Mouse (Mus musculus) lung, embryonic 15.5 days (tissue): ENCODE measurements around the gene Gm15517. TPM values are rescaled to one million over a fixed set of nuclear protein-coding genes. Genes with fewer than 3 reads are reported as not detected.
A peak's percentile ranks its signal among the peaks of the same experiment; 100 is the strongest.
"Not testable (repeated sequence)": the region's sequence is repeated elsewhere in the genome, so short reads cannot be mapped to it uniquely, and the experiment has no call there.

Experiments
- ATAC-seq: fragments of 200-750 bp; cut with Nextera tagmentation; 2 replicates; pipeline ENCODE4 v1.8.0; 2017; ENCODE audit warnings: moderate number of reproducible peaks, borderline replicate concordance; ENCODE audit not compliant: low FRiP score, low TSS enrichment; ENCODE audit errors: extremely low read depth
- H3K27ac ChIP-seq: fragments of 300-500 bp; sonication (generic); 2 replicates; pipeline ENCODE4 v1.5.1; 2015; ENCODE audit warnings: moderate library complexity, mild to moderate bottlenecking, inconsistent platforms
- H3K27me3 ChIP-seq: fragments of 300-500 bp; sonication (generic); 2 replicates; pipeline ENCODE4 v1.6.1; 2015; ENCODE audit warnings: inconsistent platforms
- H3K36me3 ChIP-seq: fragments of 300-500 bp; sonication (generic); 2 replicates; pipeline ENCODE4 v1.6.1; 2015; ENCODE audit warnings: inconsistent platforms
- H3K4me1 ChIP-seq: fragments of 300-500 bp; sonication (generic); 2 replicates; pipeline ENCODE4 v1.6.1; 2015; ENCODE audit warnings: inconsistent platforms
- H3K4me2 ChIP-seq: fragments of 300-500 bp; sonication (generic); 2 replicates; pipeline ENCODE4 v1.6.1; 2015; ENCODE audit warnings: inconsistent platforms, mild to moderate bottlenecking, moderate library complexity
- H3K4me3 ChIP-seq: fragments of 300-500 bp; sonication (generic); 2 replicates; pipeline ENCODE4 v1.5.1; 2015; ENCODE audit warnings: mild to moderate bottlenecking, inconsistent platforms
- H3K9ac ChIP-seq: fragments of 300-500 bp; sonication (generic); 2 replicates; pipeline ENCODE4 v1.6.1; 2015; ENCODE audit warnings: inconsistent platforms
- H3K9me3 ChIP-seq: fragments of 300-500 bp; sonication (generic); 2 replicates; pipeline ENCODE4 v1.6.1; 2016; ENCODE audit warnings: inconsistent platforms
- WGBS: fragments of 180-500 bp; shearing (Covaris S2); methylation state at CpG from one replicate; pipeline ENCODE4 v1.1.7; 2015; 5-methylcytosine and 5-hydroxymethylcytosine counted together
- polyA plus RNA-seq: library from polyadenylated mRNA; unstranded; fragments of >200 nt; fragmentation: Nextera tagmentation; extraction: Ambion mirVana; gene quantifications from 2 replicates; pipeline ENCODE4 v1.2.1, GENCODE M21; 2015

Gm15517 gene
- polyA plus RNA-seq, 1 experiment from 2014 or later: not detected

GRCm38 (mm10) chr7:44273446-44273845 is 12.2 kb downstream of the Gm15517 start:
- WGBS: 74% methylated on average over 7 of the region's 7 CpGs
- H3K27ac ChIP-seq: no peak overlapping the region
- peaks cover 20% of the 10 kb centered on the region for H3K27me3 ChIP-seq
- no peaks in the 10 kb centered on the region for H3K36me3 ChIP-seq
- no peak overlapping the region for H3K4me3 ChIP-seq
- no peak overlapping the region for H3K9ac ChIP-seq
- no peak for ATAC-seq
- H3K4me1 ChIP-seq: no peaks in the 10 kb centered on the region
- no peak overlapping the region for H3K4me2 ChIP-seq
- H3K9me3 ChIP-seq: no peaks in the 10 kb centered on the region

- Histone ChIP-seq H3K4me1 (no peaks in the 10 kb centered on the region), H3K4me3 (no peak overlapping the region), H3K36me3 (no peaks in the 10 kb centered on the region), H3K27ac (no peak overlapping the region), H3K4me2 (no peak overlapping the region), H3K27me3 (peaks cover 18% of the 10 kb centered on the region), H3K9me3 (no peaks in the 10 kb centered on the region), H3K9ac (no peak overlapping the region)
- no peak for ATAC-seq
- 26% methylated on average over 11 of the region's 11 CpGs for WGBS
Measured at GRCm38 (mm10) chr7:44274096-44274495, 12.8 kb downstream of the Gm15517 start.

- no peaks in the 10 kb centered on the region for H3K36me3 ChIP-seq
- ATAC-seq: no peak
- peaks cover 18% of the 10 kb centered on the region for H3K27me3 ChIP-seq
- no peak overlapping the region for H3K9ac ChIP-seq
- H3K4me3 ChIP-seq: no peak overlapping the region
- no peak overlapping the region for H3K27ac ChIP-seq
- no peaks in the 10 kb centered on the region for H3K4me1 ChIP-seq
- H3K9me3 ChIP-seq: no peaks in the 10 kb centered on the region
- H3K4me2 ChIP-seq: no peak overlapping the region
- WGBS: 61% methylated on average over 3 of the region's 3 CpGs
Measured at GRCm38 (mm10) chr7:44275546-44275945, 14.3 kb downstream of the Gm15517 start.

DNA sequence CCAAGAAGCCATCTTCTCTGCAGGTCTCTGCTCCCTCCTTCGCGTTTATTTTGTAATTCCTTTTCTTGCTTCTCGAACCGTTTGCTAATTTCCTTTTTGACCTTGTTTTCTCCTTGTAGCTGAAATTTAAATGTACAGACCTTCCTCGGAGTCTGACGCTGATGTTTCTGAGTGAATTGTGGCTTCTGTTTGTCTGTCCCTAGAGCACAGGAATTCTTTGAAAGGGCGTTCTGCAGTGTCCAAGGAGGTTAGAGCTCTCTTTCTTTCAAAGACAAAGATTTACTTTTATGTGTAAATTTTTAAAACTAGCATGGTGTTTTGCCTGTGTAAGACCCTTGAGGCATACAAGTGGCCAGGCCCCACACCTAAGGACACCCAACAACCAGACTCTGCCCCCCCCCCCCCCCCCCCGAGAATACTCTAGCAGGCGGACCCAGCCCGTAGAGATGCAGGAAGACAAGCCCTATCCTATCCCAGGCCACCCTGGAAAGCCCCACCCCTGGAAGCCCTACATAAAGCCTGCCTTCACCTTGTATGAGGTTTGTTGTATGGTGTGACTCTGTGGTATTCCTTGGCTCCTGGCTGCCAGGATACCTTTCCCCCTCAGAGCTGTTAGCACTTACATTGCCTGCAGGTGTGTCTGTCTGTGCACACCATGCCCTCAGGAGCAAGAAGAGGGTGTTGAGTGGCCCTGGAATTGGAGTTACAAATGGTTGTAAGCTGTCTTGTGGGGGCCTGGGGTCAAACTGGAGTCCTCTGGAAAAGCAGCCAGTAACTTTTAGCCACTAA is 15.4 kb downstream of the Gm15517 start:
- WGBS: 63% methylated on average over 8 of the region's 10 CpGs
- H3K27ac ChIP-seq: no peak overlapping the region
- no peak for ATAC-seq
- H3K36me3 ChIP-seq: no peaks in the 10 kb centered on the region
- no peak overlapping the region for H3K9ac ChIP-seq
- H3K27me3 ChIP-seq: peaks cover 18% of the 10 kb centered on the region
- no peaks in the 10 kb centered on the region for H3K4me1 ChIP-seq
- no peaks in the 10 kb centered on the region for H3K9me3 ChIP-seq
- H3K4me2 ChIP-seq: no peak overlapping the region
- H3K4me3 ChIP-seq: no peak overlapping the region

DNA sequence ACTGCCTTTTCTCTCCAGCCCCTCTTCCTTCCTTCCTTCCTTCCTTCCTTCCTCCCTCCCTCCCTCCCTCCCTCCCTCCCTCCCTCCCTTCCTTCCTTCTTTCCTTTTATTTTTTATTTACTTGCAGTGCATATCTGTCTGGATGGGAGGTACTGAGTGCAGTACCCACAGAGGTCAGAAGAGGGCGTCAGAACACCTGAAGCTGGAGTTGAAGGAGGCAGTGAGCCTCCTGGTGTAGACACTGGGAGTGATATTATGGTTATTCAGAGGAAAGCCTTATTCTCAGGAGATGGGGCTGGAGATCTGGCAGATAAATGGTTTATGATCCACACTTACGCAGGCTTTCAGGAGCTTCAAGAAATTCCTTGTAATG is 16.0 kb downstream of the Gm15517 start:
- Histone ChIP-seq H3K4me2 (no peak overlapping the region), H3K4me3 (no peak overlapping the region), H3K9ac (no peak overlapping the region), H3K4me1 (no peaks in the 10 kb centered on the region), H3K27me3 (peaks cover 18% of the 10 kb centered on the region), H3K36me3 (no peaks in the 10 kb centered on the region), H3K9me3 (no peaks in the 10 kb centered on the region), H3K27ac (no peak overlapping the region)
- 45% methylated on average over 2 of the region's 2 CpGs for WGBS
- no peak for ATAC-seq

DNA sequence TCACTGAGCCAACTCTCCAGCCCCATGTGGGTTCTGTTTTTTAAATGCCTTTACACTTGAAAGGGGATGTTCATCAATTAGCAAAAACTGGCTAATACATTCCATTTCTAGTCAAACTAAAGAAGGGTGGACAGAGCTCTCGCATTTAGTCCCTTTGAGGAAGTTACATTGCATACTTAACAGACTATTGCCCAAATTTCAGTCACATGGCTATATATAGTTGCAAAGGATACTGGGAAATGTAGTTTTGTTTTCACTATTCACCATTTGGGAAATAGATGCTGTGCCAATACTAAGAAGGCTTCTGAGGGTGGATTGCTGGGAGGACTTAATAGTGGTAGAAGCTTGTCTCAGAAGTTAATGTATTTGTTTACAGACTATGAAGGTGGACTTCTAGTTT is 19.7 kb downstream of the Gm15517 start:
- Histone ChIP-seq H3K27me3 (no peaks in the 10 kb centered on the region), H3K27ac (no peak overlapping the region), H3K36me3 (no peaks in the 10 kb centered on the region), H3K4me3 (no peak overlapping the region), H3K4me1 (no peaks in the 10 kb centered on the region), H3K4me2 (no peak overlapping the region), H3K9ac (no peak overlapping the region), H3K9me3 (no peaks in the 10 kb centered on the region)
- 47% methylated on average over 1 of the region's 1 CpGs for WGBS
- ATAC-seq: no peak

GRCm38 (mm10) chr7:44281586-44281985 is 20.3 kb downstream of the Gm15517 start:
- Histone ChIP-seq H3K4me2 (no peak overlapping the region), H3K27ac (no peak overlapping the region), H3K4me1 (no peaks in the 10 kb centered on the region), H3K9ac (no peak overlapping the region), H3K36me3 (no peaks in the 10 kb centered on the region), H3K4me3 (no peak overlapping the region), H3K27me3 (no peaks in the 10 kb centered on the region), H3K9me3 (no peaks in the 10 kb centered on the region)
- no peak for ATAC-seq
- WGBS: 72% methylated on average over 7 of the region's 7 CpGs

- Histone ChIP-seq H3K36me3 (no peaks in the 10 kb centered on the region), H3K27ac (no peak overlapping the region)
- no peak for ATAC-seq
Measured at GRCm38 (mm10) chr7:44287760-44288159, 26.5 kb downstream of the Gm15517 start.

DNA sequence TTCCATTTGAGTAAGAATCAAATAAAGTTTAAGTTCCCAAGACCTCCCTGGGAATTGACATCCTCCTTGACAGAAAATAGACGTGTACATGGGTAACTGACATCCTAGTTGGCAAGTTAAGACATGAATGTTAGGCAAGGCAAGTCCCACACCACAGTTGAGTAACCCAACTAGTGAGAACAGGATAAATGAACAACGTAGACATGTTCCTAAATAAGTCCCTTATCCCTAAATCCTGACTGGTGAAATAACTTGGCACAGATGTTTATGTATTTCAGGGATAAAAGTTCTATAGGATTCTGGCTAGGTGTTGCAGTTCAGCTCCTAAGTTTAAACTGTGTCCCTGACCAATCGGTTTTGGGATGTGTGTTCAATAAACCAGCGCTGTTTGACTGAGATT is 29.7 kb downstream of the Gm15517 start:
- WGBS: 73% methylated on average over 4 of the region's 4 CpGs

More at GRCm38 (mm10) chr7:44287760-44288159, 26.5 kb downstream of the Gm15517 start:
- WGBS: 56% methylated on average over 7 of the region's 7 CpGs
- Histone ChIP-seq H3K9me3 (no peaks in the 10 kb centered on the region), H3K9ac (no peak overlapping the region), H3K4me1 (no peaks in the 10 kb centered on the region), H3K27me3 (no peaks in the 10 kb centered on the region), H3K4me3 (no peak overlapping the region), H3K4me2 (no peak overlapping the region)

GRCm38 (mm10) chr7:44291418-44291817 is 30.2 kb downstream of the Gm15517 start:
- H3K4me3 ChIP-seq: no peak overlapping the region
- H3K9ac ChIP-seq: no peak overlapping the region
- H3K27me3 ChIP-seq: no peaks in the 10 kb centered on the region
- WGBS: 47% methylated on average over 4 of the region's 4 CpGs
- H3K9me3 ChIP-seq: no peaks in the 10 kb centered on the region
- ATAC-seq: no peak
- H3K36me3 ChIP-seq: no peaks in the 10 kb centered on the region
- no peak overlapping the region for H3K4me2 ChIP-seq
- no peaks in the 10 kb centered on the region for H3K4me1 ChIP-seq
- H3K27ac ChIP-seq: no peak overlapping the region

More for the DNA sequence above, 29.7 kb downstream of the Gm15517 start:
- H3K9ac ChIP-seq: no peak overlapping the region
- no peaks in the 10 kb centered on the region for H3K27me3 ChIP-seq
- H3K4me2 ChIP-seq: no peak overlapping the region
- no peaks in the 10 kb centered on the region for H3K36me3 ChIP-seq
- H3K27ac ChIP-seq: no peak overlapping the region
- no peaks in the 10 kb centered on the region for H3K4me1 ChIP-seq
- no peaks in the 10 kb centered on the region for H3K9me3 ChIP-seq
- ATAC-seq: no peak
- H3K4me3 ChIP-seq: no peak overlapping the region

DNA sequence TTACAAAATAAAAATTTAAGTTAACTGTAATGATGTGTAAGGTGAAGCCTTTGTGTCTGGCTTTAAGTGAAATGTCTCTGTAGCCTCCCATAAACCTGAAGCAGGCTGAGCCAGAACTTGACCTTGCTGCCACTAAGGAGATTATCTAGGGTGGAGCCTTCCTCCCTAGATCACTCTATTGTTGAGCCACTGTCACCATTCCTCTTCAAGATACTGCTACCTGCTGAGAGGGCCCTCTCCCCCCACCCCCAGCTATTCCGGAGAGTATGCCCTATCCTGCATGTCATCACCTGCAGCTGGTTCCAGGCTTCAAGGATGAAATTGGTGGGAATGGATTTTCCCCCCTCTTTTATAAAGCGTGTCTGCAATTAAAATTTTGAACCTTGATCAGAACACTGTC is 36.3 kb downstream of the Gm15517 start:
- 77% methylated on average over 2 of the region's 2 CpGs for WGBS
- not testable (repeated sequence) for H3K4me1 ChIP-seq, H3K4me2 ChIP-seq, H3K9me3 ChIP-seq, H3K27ac ChIP-seq, H3K27me3 ChIP-seq, H3K4me3 ChIP-seq, H3K9ac ChIP-seq, ATAC-seq, H3K36me3 ChIP-seq

DNA sequence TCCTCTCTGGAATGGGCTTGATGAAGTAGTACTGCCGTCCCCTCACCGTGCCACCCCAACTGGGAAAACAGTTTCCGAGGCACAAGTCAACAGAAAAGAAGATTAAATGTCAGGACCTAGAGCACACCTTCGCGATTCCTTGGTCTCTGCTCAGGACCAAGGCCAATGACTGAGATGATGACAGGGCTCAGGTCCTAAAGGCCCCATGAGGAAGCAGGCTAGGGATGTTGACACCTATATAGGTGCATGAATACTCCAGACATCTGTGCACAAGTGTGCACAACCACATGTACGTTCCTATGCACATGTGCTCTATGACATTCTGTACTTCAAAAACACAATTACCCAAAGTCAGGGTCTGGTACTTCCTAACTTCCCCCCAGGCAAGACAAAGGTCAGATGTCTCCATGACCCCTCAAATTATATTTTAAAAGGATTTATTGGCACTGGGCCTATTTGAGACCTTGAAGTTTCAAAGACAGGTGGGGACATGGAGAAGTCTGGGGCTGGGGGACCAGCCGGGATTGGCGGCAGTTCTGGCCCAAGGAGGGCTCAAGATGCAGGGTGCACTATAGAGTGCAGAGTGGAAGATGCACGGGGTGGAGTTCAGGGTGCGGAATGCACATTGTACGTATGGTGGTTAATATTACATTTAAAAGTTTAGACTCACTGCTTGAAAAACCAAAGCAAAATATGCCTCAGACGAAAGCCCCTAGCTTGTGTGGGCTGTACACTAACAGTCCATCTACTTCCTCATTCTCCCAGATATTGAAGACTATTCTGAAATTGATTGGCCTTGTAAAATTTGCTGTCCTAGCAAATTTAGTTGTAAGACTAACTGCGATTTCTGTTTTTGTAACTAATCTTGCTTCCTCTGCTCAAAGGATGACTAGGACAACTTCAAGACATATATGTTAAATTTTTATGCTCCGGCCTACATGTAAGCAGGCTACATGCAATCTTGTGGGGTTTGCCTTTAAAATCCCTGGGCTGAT is 42.4 kb downstream of the Gm15517 start:
- peak overlapping the region; percentile 94 for H3K27ac ChIP-seq
- H3K9ac ChIP-seq: peak overlapping the region; percentile 94
- peak overlapping the region; percentile 75 for H3K4me3 ChIP-seq
- WGBS: 85% methylated on average over 14 of the region's 14 CpGs
- no peak for ATAC-seq
- peaks cover 7% of the 10 kb centered on the region for H3K4me1 ChIP-seq
- no peaks in the 10 kb centered on the region for H3K9me3 ChIP-seq
- H3K36me3 ChIP-seq: no peaks in the 10 kb centered on the region
- peak overlapping the region; percentile 59 for H3K4me2 ChIP-seq
- H3K27me3 ChIP-seq: peaks cover 13% of the 10 kb centered on the region; the same call in 1 of the 2 replicates
